Mouse (Mus musculus): ENCODE data around the gene Prrx1.

DNA sequence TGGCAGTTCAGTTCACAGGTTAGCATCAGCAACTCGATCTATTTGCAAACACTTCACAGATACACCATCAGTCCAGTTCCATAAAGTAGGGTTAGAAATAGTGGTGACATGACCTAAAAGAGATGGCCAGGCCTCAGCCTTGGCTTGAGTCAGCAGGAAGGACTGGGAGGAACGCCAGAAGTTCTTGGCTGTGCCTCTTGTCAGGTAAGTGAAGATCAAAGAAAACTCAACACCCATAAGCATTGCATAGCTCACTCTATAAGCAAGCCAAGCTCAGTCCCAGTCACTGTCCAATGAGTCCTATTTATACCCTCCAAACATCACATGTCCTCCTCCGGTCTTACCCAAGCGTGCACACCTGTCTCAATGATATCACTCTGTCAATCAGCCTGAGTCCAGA is 87.2 kb downstream of the Prrx1 start:
- TF ChIP-seq CTCF (IDR thresholded peaks at IDR 0.05; ENCODE audit: extremely low read depth, insufficient read length, insufficient replicate concordance, low read depth, low read length) (no peak), POLR2A (IDR thresholded peaks at IDR 0.05; ENCODE audit: low read depth, low read length) (no peak)

Data from small intestine, adult 2 months (tissue).